In genomic region chr3:3302657-3303056, GRCm38 (mm10) we compare ENCODE assay signal across 7 mouse cellular contexts.
DNase-seq lines count a peak whose midpoint lies in the region; ATAC-seq and TF ChIP-seq lines count a peak whose summit lies in the region.
"Not testable (repeated sequence)": the region's sequence is repeated elsewhere in the genome, so short reads cannot be mapped to it uniquely, and the experiment has no call there.

No protein-coding gene starts in this region.

- not testable (repeated sequence) for H3K9ac ChIP-seq in ES-Bruce4 (ENCODE audit: low read depth, poor library complexity, severe bottlenecking); hindbrain, postnatal 0 days (replicated peaks; ENCODE audit: low read length)

- H3K36me3 ChIP-seq in ES-Bruce4 (ENCODE audit: control insufficient read depth, insufficient read depth, low read length, poor library complexity, severe bottlenecking); forebrain, embryonic 10.5 days (replicated peaks); hindbrain, postnatal 0 days (ENCODE audit: insufficient read depth, low read length): not testable (repeated sequence)

- intact Hi-C loops in left cerebral cortex, postnatal 14 days (cut with DNase I) = not testable (repeated sequence)

- not testable (repeated sequence) for TF ChIP-seq POLR2A in ES-Bruce4 (IDR thresholded peaks at IDR 0.05; ENCODE audit: insufficient read depth, low read length)

- not testable (repeated sequence) for H3K9me3 ChIP-seq in ES-Bruce4 (replicated peaks; ENCODE audit: control insufficient read depth, insufficient read depth, low read length, poor library complexity, severe bottlenecking); hindbrain, postnatal 0 days (ENCODE audit: low read length)
- peaks cover 86% of the 10 kb centered on the region for H3K9me3 ChIP-seq in forebrain, embryonic 10.5 days

- peak; percentile 66 for TF ChIP-seq CTCF in ES-Bruce4 (IDR thresholded peaks at IDR 0.05; ENCODE audit: low read depth, low read length)
- TF ChIP-seq CTCF in hindbrain, postnatal 0 days (IDR thresholded peaks at IDR 0.05; ENCODE audit: low read depth) = peak; percentile 20; the same call in 1 of the 2 replicates

- not testable (repeated sequence) for H3K4me2 ChIP-seq in hindbrain, postnatal 0 days (ENCODE audit: low read depth, low read length)

- H3K27me3 ChIP-seq in ES-Bruce4 (ENCODE audit: control insufficient read depth, insufficient read depth, low read length, poor library complexity, severe bottlenecking); forebrain, embryonic 10.5 days (ENCODE audit: poor library complexity, severe bottlenecking); hindbrain, postnatal 0 days (ENCODE audit: insufficient read depth, low read length): not testable (repeated sequence)

- H3K4me1 ChIP-seq in ES-Bruce4 (ENCODE audit: control insufficient read depth, insufficient read depth, low read length); forebrain, embryonic 10.5 days; hindbrain, postnatal 0 days (ENCODE audit: insufficient read depth, low read length): not testable (repeated sequence)

- WGBS in forebrain, embryonic 10.5 days = 33% methylated on average over 6 of the region's 6 CpGs
- 27% methylated on average over 6 of the region's 6 CpGs for WGBS in hindbrain, postnatal 0 days

- H3K4me3 ChIP-seq in ES-Bruce4 (ENCODE audit: low read depth, low read length); forebrain, embryonic 10.5 days; hindbrain, postnatal 0 days (ENCODE audit: low read length): not testable (repeated sequence)

- DNase-seq in brain, adult 2 months (ENCODE audit: low read depth, low spot score) = peak; percentile 23
- peak; percentile 21 for DNase-seq in forebrain, embryonic 10.5 days (ENCODE audit: extremely low spot score, low spot score)
- DNase-seq in hindbrain, postnatal 0 days (ENCODE audit: low spot score) = peak; percentile 13
- DNase-seq in layer of hippocampus, adult 11-12 months (ENCODE audit: low spot score) = peak; percentile 14
- peak; percentile 43 to 59 for DNase-seq in left cerebral cortex, postnatal 14 days (ENCODE audit: low spot score in 2 of 2)
- DNase-seq in retina, postnatal 1 day = peak; percentile 26

- not testable (repeated sequence) for ATAC-seq in hindbrain, postnatal 0 days

- not testable (repeated sequence) for H3K27ac ChIP-seq in ES-Bruce4 (ENCODE audit: insufficient read depth, low read length); forebrain, embryonic 10.5 days; hindbrain, postnatal 0 days

- not testable (repeated sequence) for TF ChIP-seq EP300 in ES-Bruce4 (IDR thresholded peaks at IDR 0.05; ENCODE audit: insufficient read depth, low read depth, low read length)
